Mouse (Mus musculus) small intestine, adult 2 months (tissue): Measurements from ENCODE around the gene Cttnbp2nl.

Source experiments
- CTCF ChIP-seq: fragments of 200-500 bp; IDR thresholded peaks from 2 replicates; pipeline ENCODE4 v1.5.1; 2012; ENCODE audit warnings: low read depth, mild to moderate bottlenecking, control low read depth, inconsistent platforms, low read length, moderate library complexity, mixed read lengths; ENCODE audit not compliant: insufficient replicate concordance, insufficient read length; ENCODE audit errors: extremely low read depth
- POLR2A ChIP-seq: fragments of 200-500 bp; IDR thresholded peaks from 2 replicates; pipeline ENCODE4 v1.6.1; 2012; ENCODE audit warnings: low read depth, mild to moderate bottlenecking, control low read depth, inconsistent platforms, low read length, moderate library complexity

DNA sequence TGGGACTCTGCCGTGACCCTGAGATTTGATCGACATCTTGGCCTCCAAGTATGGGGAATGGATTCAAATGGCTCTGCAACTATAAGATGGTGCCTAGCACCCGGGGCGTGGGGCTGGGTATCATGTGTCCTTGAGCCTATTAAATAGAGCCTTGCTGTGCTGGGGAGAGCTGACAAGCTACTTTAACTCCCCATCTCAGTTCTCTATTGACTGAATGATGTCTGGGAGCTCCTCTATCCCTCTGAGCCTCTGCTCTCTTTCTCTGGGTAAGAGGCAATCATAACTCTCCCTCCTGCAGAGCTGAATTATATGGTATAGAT lies 47.3 kb upstream of the Cttnbp2nl start:
- TF ChIP-seq POLR2A (no peak), CTCF (no peak)
